Mouse (Mus musculus): ENCODE results near the gene A430089I19Rik. TPM values are rescaled to one million over a fixed set of nuclear protein-coding genes. Genes with fewer than 3 reads are reported as not detected.
"Not testable (repeated sequence)": the region's sequence is repeated elsewhere in the genome, so short reads cannot be mapped to it uniquely, and the experiment has no call there.

The A430089I19Rik gene
- not detected for total RNA-seq (2021)

DNA sequence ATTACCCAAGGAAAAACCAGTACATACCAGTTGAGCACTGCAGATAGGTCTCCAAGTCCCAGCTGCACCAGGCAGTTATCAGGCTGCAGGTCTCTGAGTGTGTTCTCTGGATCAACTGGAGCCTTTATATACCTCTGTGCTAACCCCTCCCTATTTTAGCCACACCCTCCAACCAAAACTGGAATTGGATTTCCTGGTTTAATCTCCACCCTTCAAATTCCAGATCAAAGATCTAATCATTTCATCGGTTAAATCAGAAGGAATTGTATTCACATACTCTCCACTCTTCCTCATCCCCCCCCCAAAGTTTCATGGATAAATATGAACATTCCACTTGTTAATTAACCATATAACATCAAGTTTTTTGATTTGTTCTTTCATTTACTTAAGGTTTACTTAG lies at the start of gene A430089I19Rik:
Gene A430089I19Rik, minus strand, starts transcription at position 101 of the 400 bp plus-strand sequence.
- intact Hi-C loops (cut with DNase I); DNase-seq (ENCODE audit: low spot score): not testable (repeated sequence)

DNA sequence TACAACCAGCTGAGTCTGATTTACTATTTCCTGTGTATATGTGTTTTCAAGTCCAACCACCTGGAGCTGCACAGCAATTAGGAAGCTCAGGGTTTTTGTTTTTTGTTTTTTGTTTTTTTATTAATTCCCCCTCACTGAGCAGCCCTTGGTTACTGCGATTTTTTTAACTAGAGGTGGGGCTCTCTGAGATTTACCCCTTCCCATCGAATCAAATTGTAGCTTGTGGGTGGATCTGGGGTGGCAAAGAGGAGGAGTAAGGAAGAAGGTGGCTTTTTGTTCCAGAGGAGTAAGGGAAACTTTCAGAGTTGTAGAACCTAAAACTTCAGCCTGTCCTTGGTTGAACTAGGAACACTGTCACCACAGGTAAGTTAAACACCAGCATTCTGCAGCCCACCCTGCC lies 32.9 kb upstream of the A430089I19Rik start, which contains the start of gene AA792892:
Gene AA792892, plus strand, starts transcription at position 301 of the 400 bp plus-strand sequence.
- DNase-seq (ENCODE audit: low spot score) = not testable (repeated sequence)

DNA sequence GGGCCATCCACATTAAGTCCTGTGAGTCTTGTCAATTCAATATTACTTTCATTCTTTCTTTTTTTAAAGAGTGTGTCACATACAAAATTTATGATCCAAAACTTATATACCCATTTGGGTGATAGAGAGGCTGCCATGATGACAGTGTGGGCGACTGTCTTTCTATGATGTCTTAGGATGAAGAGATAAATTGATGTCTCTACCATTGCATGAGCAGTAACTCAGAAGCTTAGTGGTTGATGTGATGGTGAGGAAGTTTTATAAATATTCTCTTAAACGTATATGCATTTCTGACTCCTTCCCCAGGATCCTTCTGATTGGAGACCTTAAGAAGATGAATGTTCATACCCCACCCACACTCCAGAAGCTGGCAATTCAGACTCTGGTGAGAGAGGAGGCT lies 7.5 kb upstream of the A430089I19Rik start, which contains the start of gene Gm6502:
Gene Gm6502, plus strand, starts transcription at position 301 of the 400 bp plus-strand sequence.
- DNase-seq (ENCODE audit: low spot score); intact Hi-C loops (cut with DNase I): not testable (repeated sequence)

More for the DNA sequence above, 32.9 kb upstream of the A430089I19Rik start, which contains the start of gene AA792892:
- intact Hi-C loops (cut with DNase I) = not testable (repeated sequence)

Other genes with a start within 250 kb of the A430089I19Rik start
- gene BC061212, start 236.3 kb downstream of the A430089I19Rik start, total RNA-seq (2021) = not detected
- not detected for gene Gm6351, start 230.4 kb downstream of the A430089I19Rik start, total RNA-seq (2021)
- not detected for gene Gm3106, start 88.8 kb downstream of the A430089I19Rik start, total RNA-seq (2021)
- gene Gm6502, start 7.6 kb upstream of the A430089I19Rik start, total RNA-seq (2021) = not detected
- gene AA792892, start 33.0 kb upstream of the A430089I19Rik start, total RNA-seq (2021) = not detected
- not detected for gene Gm7682, start 139.0 kb upstream of the A430089I19Rik start, total RNA-seq (2021)
- gene Gm3139, start 219.5 kb upstream of the A430089I19Rik start, total RNA-seq (2021) = not detected

Data from heart, postnatal 25 days (tissue).